Mouse (Mus musculus) neural tube, embryonic 15.5 days (tissue): ENCODE measurements around the gene Gm20390. TPM values are rescaled to one million over a fixed set of nuclear protein-coding genes. Genes with fewer than 3 reads are reported as not detected.
"Not testable (repeated sequence)": the region's sequence is repeated elsewhere in the genome, so short reads cannot be mapped to it uniquely, and the experiment has no call there.

Experiments used
- ATAC-seq: fragments of 200-750 bp; cut with Nextera tagmentation; 2 replicates; pipeline ENCODE4 v1.8.0; 2017; ENCODE audit warnings: mild to moderate bottlenecking, moderate TSS enrichment, moderate library complexity; ENCODE audit not compliant: low FRiP score
- H3K27ac ChIP-seq: fragments of 300-500 bp; sonication (generic); replicated peaks from 2 replicates; pipeline ENCODE4 v1.5.1; 2015; ENCODE audit warnings: mild to moderate bottlenecking, inconsistent platforms
- H3K27me3 ChIP-seq: fragments of 300-500 bp; sonication (generic); replicated peaks from 2 replicates; pipeline ENCODE4 v1.6.1; 2015; ENCODE audit warnings: inconsistent platforms
- H3K36me3 ChIP-seq: fragments of 300-500 bp; sonication (generic); 2 replicates; pipeline ENCODE4 v1.6.1; 2015; ENCODE audit warnings: inconsistent platforms
- H3K4me1 ChIP-seq: fragments of 300-500 bp; sonication (generic); 2 replicates; pipeline ENCODE4 v1.6.1; 2015; ENCODE audit warnings: inconsistent platforms
- H3K4me2 ChIP-seq: fragments of 300-500 bp; sonication (generic); 2 replicates; pipeline ENCODE4 v1.6.1; 2015; ENCODE audit warnings: inconsistent platforms, mild to moderate bottlenecking, moderate library complexity
- H3K4me3 ChIP-seq: fragments of 300-500 bp; sonication (generic); replicated peaks from 2 replicates; pipeline ENCODE4 v1.5.1; 2015; ENCODE audit warnings: mild to moderate bottlenecking, inconsistent platforms
- H3K9ac ChIP-seq: fragments of 300-500 bp; sonication (generic); replicated peaks from 2 replicates; pipeline ENCODE4 v1.6.1; 2015; ENCODE audit warnings: mild to moderate bottlenecking, inconsistent platforms
- H3K9me3 ChIP-seq: fragments of 300-500 bp; sonication (generic); replicated peaks from 2 replicates; pipeline ENCODE4 v1.6.1; 2016; ENCODE audit warnings: inconsistent platforms
- WGBS: fragments of 180-500 bp; shearing (Covaris S2); methylation state at CpG from one replicate; pipeline ENCODE4 v1.1.7; 2015; ENCODE audit warnings: mixed read lengths; 5-methylcytosine and 5-hydroxymethylcytosine counted together
- polyA plus RNA-seq: library from polyadenylated mRNA; unstranded; fragments of >200 nt; fragmentation: Nextera tagmentation; extraction: Ambion mirVana; gene quantifications from 2 replicates; pipeline ENCODE4 v1.2.1, GENCODE M21; 2015

The Gm20390 gene
- polyA plus RNA-seq, 1 experiment from 2014 or later: 377 TPM

DNA sequence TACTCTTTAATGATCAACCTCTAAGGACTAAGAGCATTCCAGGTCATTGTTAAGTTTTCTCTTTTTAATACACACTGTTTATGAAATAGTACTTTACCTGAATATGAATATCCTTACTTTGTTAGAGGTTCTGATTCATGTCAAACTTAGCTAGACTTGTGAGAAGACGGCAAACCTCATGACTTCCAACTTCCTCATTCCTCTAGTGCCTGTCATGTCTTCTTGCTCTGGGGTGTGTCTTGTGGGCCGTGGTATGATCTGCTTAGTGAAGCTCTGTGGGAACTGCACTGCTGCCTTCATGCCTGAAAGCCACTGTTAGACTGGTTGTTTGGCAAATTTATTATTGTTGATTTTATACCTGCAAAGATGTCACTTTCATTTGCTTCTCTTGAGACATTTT, 27.2 kb downstream of the Gm20390 start:
- Histone ChIP-seq H3K27ac (no peak overlapping the region), H3K9me3 (no peaks in the 10 kb centered on the region), H3K4me2 (no peak overlapping the region), H3K4me3 (no peak overlapping the region), H3K36me3 (peaks cover 29% of the 10 kb centered on the region), H3K27me3 (no peaks in the 10 kb centered on the region), H3K9ac (no peak overlapping the region), H3K4me1 (no peaks in the 10 kb centered on the region)
- ATAC-seq: no peak
- WGBS: 84% methylated on average over 2 of the region's 2 CpGs

DNA sequence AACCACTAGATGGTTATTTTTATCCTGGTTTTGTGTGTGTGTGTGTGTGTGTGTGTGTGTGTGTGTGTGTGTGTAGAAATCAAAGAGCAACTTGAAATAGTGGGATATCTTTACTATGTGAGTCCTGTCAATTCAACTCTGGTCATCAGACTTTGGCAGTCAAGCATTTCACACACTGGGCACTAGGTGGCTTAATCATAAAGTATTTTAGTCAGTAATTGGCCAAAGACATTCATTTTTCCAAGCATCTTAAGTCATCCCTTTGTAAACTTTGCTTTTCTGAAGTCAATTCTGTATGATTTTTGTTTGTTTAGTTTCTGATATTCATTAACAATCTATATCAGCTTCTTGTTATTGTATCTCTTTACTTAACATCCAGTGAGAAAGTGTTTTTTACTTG, 39.0 kb downstream of the Gm20390 start:
- no peak for ATAC-seq
- H3K27me3 ChIP-seq: no peaks in the 10 kb centered on the region
- H3K4me1 ChIP-seq: no peaks in the 10 kb centered on the region
- H3K36me3 ChIP-seq: peaks cover 66% of the 10 kb centered on the region
- H3K4me3 ChIP-seq: no peak overlapping the region
- no peak overlapping the region for H3K9ac ChIP-seq
- H3K27ac ChIP-seq: no peak overlapping the region
- no peaks in the 10 kb centered on the region for H3K9me3 ChIP-seq
- no peak overlapping the region for H3K4me2 ChIP-seq

GRCm38 (mm10) chr11:93915019-93915418, 53.1 kb downstream of the Gm20390 start:
- H3K36me3 ChIP-seq: peaks cover 67% of the 10 kb centered on the region
- not testable (repeated sequence) for H3K9me3 ChIP-seq, H3K4me3 ChIP-seq, H3K27ac ChIP-seq, H3K9ac ChIP-seq, H3K4me1 ChIP-seq, H3K4me2 ChIP-seq, ATAC-seq, H3K27me3 ChIP-seq
- 95% methylated on average over 2 of the region's 2 CpGs for WGBS

- no peaks in the 10 kb centered on the region for H3K9me3 ChIP-seq
- no peak overlapping the region for H3K27ac ChIP-seq
- no peak overlapping the region for H3K4me3 ChIP-seq
- no peaks in the 10 kb centered on the region for H3K27me3 ChIP-seq
- H3K4me2 ChIP-seq: no peak overlapping the region
- no peak overlapping the region for H3K9ac ChIP-seq
- no peaks in the 10 kb centered on the region for H3K4me1 ChIP-seq
- H3K36me3 ChIP-seq: peaks cover 58% of the 10 kb centered on the region
- 91% methylated on average over 3 of the region's 3 CpGs for WGBS
- ATAC-seq: no peak
Observed at GRCm38 (mm10) chr11:93911603-93912002, 56.5 kb downstream of the Gm20390 start.

DNA sequence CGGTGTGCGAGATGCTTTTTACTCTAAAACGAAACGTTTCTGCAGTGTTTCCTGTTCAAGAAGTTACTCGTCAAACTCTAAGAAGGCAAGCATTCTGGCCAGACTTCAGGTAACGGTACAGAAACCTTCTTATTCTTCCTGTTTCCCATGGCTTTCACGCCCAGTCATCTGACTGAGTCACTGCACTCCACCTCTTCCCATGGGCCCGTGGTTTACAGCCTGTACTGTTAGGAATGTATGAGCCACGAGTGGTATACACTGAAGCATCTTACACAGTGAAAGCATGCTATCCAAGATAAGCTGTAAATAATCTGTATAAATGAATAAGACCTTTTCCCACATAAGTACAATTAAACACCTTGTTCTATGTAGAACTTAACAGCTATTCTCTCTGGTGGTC, 59.3 kb downstream of the Gm20390 start:
- Histone ChIP-seq H3K4me2 (no peak overlapping the region), H3K36me3 (peaks cover 51% of the 10 kb centered on the region), H3K27ac (no peak overlapping the region), H3K4me3 (no peak overlapping the region), H3K9me3 (no peaks in the 10 kb centered on the region), H3K27me3 (no peaks in the 10 kb centered on the region), H3K4me1 (no peaks in the 10 kb centered on the region), H3K9ac (no peak overlapping the region)
- 90% methylated on average over 9 of the region's 9 CpGs for WGBS
- no peak for ATAC-seq

GRCm38 (mm10) chr11:93907839-93908238, 60.3 kb downstream of the Gm20390 start:
- Histone ChIP-seq H3K4me2 (no peak overlapping the region), H3K27me3 (no peaks in the 10 kb centered on the region), H3K27ac (no peak overlapping the region), H3K4me1 (no peaks in the 10 kb centered on the region), H3K9ac (no peak overlapping the region), H3K36me3 (peaks cover 45% of the 10 kb centered on the region), H3K9me3 (no peaks in the 10 kb centered on the region), H3K4me3 (no peak overlapping the region)
- no peak for ATAC-seq
- WGBS: 94% methylated on average over 3 of the region's 3 CpGs

- no peaks in the 10 kb centered on the region for H3K27me3 ChIP-seq
- ATAC-seq: no peak
- H3K9me3 ChIP-seq: no peaks in the 10 kb centered on the region
- no peak overlapping the region for H3K4me2 ChIP-seq
- H3K4me3 ChIP-seq: no peak overlapping the region
- WGBS: 96% methylated on average over 4 of the region's 4 CpGs
- H3K9ac ChIP-seq: no peak overlapping the region
- H3K27ac ChIP-seq: no peak overlapping the region
- no peaks in the 10 kb centered on the region for H3K4me1 ChIP-seq
- peaks cover 42% of the 10 kb centered on the region for H3K36me3 ChIP-seq
Observed at GRCm38 (mm10) chr11:93906834-93907233, 61.3 kb downstream of the Gm20390 start.

Other genes with a start within 250 kb of the Gm20390 start
- gene Utp18, start 82.5 kb downstream of the Gm20390 start, polyA plus RNA-seq: 29.2 and 30.5 TPM in 2 replicates
- 18.9 and 24.6 TPM in 2 replicates for gene Mbtd1, start 82.4 kb downstream of the Gm20390 start, polyA plus RNA-seq
- 101 and 107 TPM in 2 replicates for gene Nme2, start 12.0 kb downstream of the Gm20390 start, polyA plus RNA-seq
- gene Nme1, start 228 bp upstream of the Gm20390 start, polyA plus RNA-seq: 321 and 363 TPM in 2 replicates
- 64.9 and 71.1 TPM in 2 replicates for gene Spag9, start 27.8 kb upstream of the Gm20390 start, polyA plus RNA-seq
- gene Tob1, start 243.2 kb upstream of the Gm20390 start, polyA plus RNA-seq: 28.3 and 31.4 TPM in 2 replicates